Mouse (Mus musculus) CH12.LX (cell line): ENCODE measurements around the gene Dgcr2. TPM values are rescaled to one million over a fixed set of nuclear protein-coding genes. Genes with fewer than 3 reads are reported as not detected.

Source experiments
- DNase-seq: peaks from one replicate; pipeline ENCODE4 v3.0.0-alpha.2; 2013; ENCODE audit errors: extremely low read depth
- H3K27ac ChIP-seq: 2 replicates; pipeline ENCODE4 v1.5.1; 2012; ENCODE audit warnings: low read depth, mild to moderate bottlenecking, control low read depth, moderate library complexity; ENCODE audit not compliant: insufficient read depth
- H3K27me3 ChIP-seq: replicated peaks from 2 replicates; pipeline ENCODE3; 2012; ENCODE audit warnings: inconsistent platforms
- H3K36me3 ChIP-seq, 2 experiments: replicated peaks in 1 of 2; 2 replicates each; pipeline versions ENCODE3 to v1.6.1; 2012; ENCODE audit warnings: inconsistent platforms in 1 of 2, low read length in 1 of 2, mild to moderate bottlenecking in 1 of 2, mixed read lengths in 1 of 2, moderate library complexity in 1 of 2; ENCODE audit not compliant: control insufficient read depth in 1 of 2, insufficient read depth in 1 of 2
- H3K4me1 ChIP-seq, 2 experiments: 2 replicates each; pipeline ENCODE4 v1.6.1; 2012; ENCODE audit warnings: inconsistent platforms in 1 of 2, moderate library complexity in 1 of 2; ENCODE audit not compliant: insufficient read depth in 2 of 2, control insufficient read depth in 1 of 2
- H3K4me2 ChIP-seq: 2 replicates; pipeline ENCODE4 v1.6.1; 2012; ENCODE audit warnings: low read depth, mild to moderate bottlenecking, control low read depth; ENCODE audit not compliant: poor library complexity, insufficient read depth, severe bottlenecking
- H3K4me3 ChIP-seq, 3 experiments: fragments of 150-350 bp in 1 of 3; sonication (generic) in 1 of 3; replicated peaks in 1 of 3; 2 replicates each; pipeline versions ENCODE3 to v1.5.1; 2011 to 2012; ENCODE audit warnings: low read depth in 2 of 3, low read length in 2 of 3, mild to moderate bottlenecking in 2 of 3, moderate library complexity in 2 of 3, control low read depth in 1 of 3, improper control_type of control experiment in 1 of 3, inconsistent platforms in 1 of 3, mixed read lengths in 1 of 3; ENCODE audit not compliant: poor library complexity in 1 of 3
- H3K79me2 ChIP-seq: replicated peaks from 2 replicates; pipeline ENCODE4 v1.6.1; 2012; ENCODE audit warnings: mild to moderate bottlenecking, moderate library complexity; ENCODE audit not compliant: control insufficient read depth, poor library complexity, insufficient read depth, severe bottlenecking; ENCODE audit errors: extremely low read depth
- H3K9ac ChIP-seq: 2 replicates; pipeline ENCODE4 v1.6.1; 2012; ENCODE audit warnings: low read depth, mild to moderate bottlenecking, control low read depth, moderate library complexity; ENCODE audit not compliant: insufficient read depth
- H3K9me3 ChIP-seq: replicated peaks from 2 replicates; pipeline ENCODE3; 2012; ENCODE audit warnings: low read length, inconsistent platforms, mixed read lengths
- CHD1 ChIP-seq: IDR thresholded peaks from 2 replicates; pipeline ENCODE4 v1.6.1; 2012; ENCODE audit warnings: low read depth, low read length, improper control_type of control experiment, inconsistent platforms
- CHD2 ChIP-seq: IDR thresholded peaks from 2 replicates; pipeline ENCODE4 v1.6.1; 2011; ENCODE audit warnings: low read length, improper control_type of control experiment
- CTCF ChIP-seq, 2 experiments: IDR thresholded peaks in 1 of 2; conservative IDR thresholded peaks in 1 of 2; 2 replicates each; pipeline ENCODE4 v1.5.1; 2011 to 2012; ENCODE audit warnings: low read depth in 2 of 2, low read length in 2 of 2, improper control_type of control experiment in 1 of 2, inconsistent platforms in 1 of 2, mild to moderate bottlenecking in 1 of 2, moderate library complexity in 1 of 2
- EP300 ChIP-seq: IDR thresholded peaks from 2 replicates; pipeline ENCODE4 v1.6.1; 2011; ENCODE audit warnings: low read length, improper control_type of control experiment
- ETS1 ChIP-seq: conservative IDR thresholded peaks from 2 replicates; pipeline ENCODE4 v1.6.1; 2012; ENCODE audit warnings: low read depth, mild to moderate bottlenecking, inconsistent platforms, low read length, improper control_type of control experiment, moderate library complexity
- GABPA ChIP-seq: IDR thresholded peaks from 2 replicates; pipeline ENCODE4 v1.6.1; 2012; ENCODE audit warnings: low read depth, low read length, improper control_type of control experiment, inconsistent platforms; ENCODE audit not compliant: insufficient replicate concordance
- HCFC1 ChIP-seq: IDR thresholded peaks from 2 replicates; pipeline ENCODE4 v1.6.1; 2012; ENCODE audit warnings: low read depth, mild to moderate bottlenecking, inconsistent platforms, low read length, improper control_type of control experiment
- KAT2A ChIP-seq: IDR thresholded peaks from 2 replicates; pipeline ENCODE4 v1.6.1; 2012; ENCODE audit warnings: low read length, improper control_type of control experiment, inconsistent platforms; ENCODE audit not compliant: insufficient replicate concordance
- MAFK ChIP-seq: IDR thresholded peaks from 2 replicates; pipeline ENCODE4 v1.6.1; 2011; ENCODE audit warnings: low read length, improper control_type of control experiment; ENCODE audit not compliant: insufficient replicate concordance
- MAZ ChIP-seq: IDR thresholded peaks from 2 replicates; pipeline ENCODE4 v1.6.1; 2012; ENCODE audit warnings: low read depth, mild to moderate bottlenecking, inconsistent platforms, low read length, improper control_type of control experiment, moderate library complexity
- MEF2A ChIP-seq: IDR thresholded peaks from 2 replicates; pipeline ENCODE4 v1.6.1; 2014; ENCODE audit warnings: low read depth, mild to moderate bottlenecking, inconsistent platforms, low read length, improper control_type of control experiment, borderline replicate concordance
- MXI1 ChIP-seq: IDR thresholded peaks from 2 replicates; pipeline ENCODE4 v1.6.1; 2011; ENCODE audit warnings: mild to moderate bottlenecking, low read depth, low read length, improper control_type of control experiment
- NRF1 ChIP-seq: IDR thresholded peaks from 2 replicates; pipeline ENCODE4 v1.6.1; 2014; ENCODE audit warnings: low read depth, mild to moderate bottlenecking, inconsistent platforms, low read length, improper control_type of control experiment, moderate library complexity
- PAX5 ChIP-seq: IDR thresholded peaks from 2 replicates; pipeline ENCODE4 v1.6.1; 2012; ENCODE audit warnings: low read length, inconsistent platforms, mixed read lengths
- POLR2AphosphoS2 ChIP-seq: IDR thresholded peaks from 2 replicates; pipeline ENCODE4 v1.6.1; 2011; ENCODE audit warnings: low read depth, low read length, improper control_type of control experiment
- RCOR1 ChIP-seq: conservative IDR thresholded peaks from 2 replicates; pipeline ENCODE4 v1.6.1; 2012; ENCODE audit warnings: low read depth, mild to moderate bottlenecking, inconsistent platforms, low read length, improper control_type of control experiment
- SIN3A ChIP-seq: IDR thresholded peaks from 2 replicates; pipeline ENCODE4 v1.6.1; 2012; ENCODE audit warnings: low read length, improper control_type of control experiment, inconsistent platforms
- TBP ChIP-seq: conservative IDR thresholded peaks from 2 replicates; pipeline ENCODE4 v1.6.1; 2011; ENCODE audit warnings: low read depth, low read length, improper control_type of control experiment
- UBTF ChIP-seq: IDR thresholded peaks from 2 replicates; pipeline ENCODE4 v1.6.1; 2012; ENCODE audit warnings: low read depth, mild to moderate bottlenecking, inconsistent platforms, low read length, improper control_type of control experiment, moderate library complexity
- USF1 ChIP-seq: IDR thresholded peaks from 2 replicates; pipeline ENCODE4 v1.6.1; 2014; ENCODE audit warnings: low read depth, mild to moderate bottlenecking, inconsistent platforms, low read length, improper control_type of control experiment
- USF2 ChIP-seq: conservative IDR thresholded peaks from 2 replicates; pipeline ENCODE4 v1.6.1; 2011; ENCODE audit warnings: low read depth, low read length, improper control_type of control experiment
- ZMIZ1 ChIP-seq: IDR thresholded peaks from 2 replicates; pipeline ENCODE4 v1.6.1; 2012; ENCODE audit warnings: low read depth, mild to moderate bottlenecking, inconsistent platforms, low read length, improper control_type of control experiment
- ZNF384 ChIP-seq: IDR thresholded peaks from 2 replicates; pipeline ENCODE4 v1.6.1; 2012; ENCODE audit warnings: low read depth, low read length, improper control_type of control experiment, inconsistent platforms
- dilution Hi-C: fragments of 300-500 bp; cut with MboI; formaldehyde crosslinking; loops from 2 replicates; pipeline ENCODE4 v1.14.3; 2020; ENCODE audit warnings: low sequenced_read_pairs; ENCODE audit not compliant: extremely low pct_unique_long_range_greater_than_20kb, extremely low pct_ligation_motif_present
- in situ Hi-C: fragments of 300-500 bp; cut with MboI; formaldehyde crosslinking; loops from 3 replicates; pipeline ENCODE4 v1.14.3; 2019; ENCODE audit warnings: low sequenced_read_pairs, low pct_ligation_motif_present, low pct_unique_long_range_greater_than_20kb, mixed read lengths
- polyA plus RNA-seq: library from polyadenylated mRNA; unstranded; fragments of >175 nt; gene quantifications from 2 replicates; pipeline ENCODE4 v1.2.1, GENCODE M21; 2012; ENCODE audit warnings: low read depth; ENCODE audit not compliant: insufficient read length
- total RNA-seq, 2 experiments: library from RNA; depleted of rRNA; stranded (reverse); fragments of 300-350 nt in 1 of 2; fragments of >200 nt in 1 of 2; gene quantifications; 2 replicates each; pipeline ENCODE4 v1.2.3; 2012 to 2014

Gene Dgcr2
- total and polyA plus RNA-seq, 3 experiments = 41.5 to 54.8 (median 48.0) TPM

- no peak for TF ChIP-seq USF1
- no peak for TF ChIP-seq HCFC1
- no peak for TF ChIP-seq MAZ
- no peak for TF ChIP-seq SIN3A
- no peak for TF ChIP-seq ZMIZ1
- TF ChIP-seq CHD2 = no peak
- no peak for TF ChIP-seq UBTF
- no peak for TF ChIP-seq TBP
- TF ChIP-seq USF2 = no peak
- no peak for DNase-seq
- dilution Hi-C loops (no loop called here), in situ Hi-C loops (no loop called here)
- Histone ChIP-seq H3K9ac (no peak overlapping the region), H3K9me3 (peaks cover 24% of the 10 kb centered on the region), H3K4me1 (no peaks in the 10 kb centered on the region), H3K4me3 (no peak overlapping the region), H3K27me3 (peaks cover 44% of the 10 kb centered on the region), H3K4me2 (no peak overlapping the region), H3K27ac (no peak overlapping the region), H3K79me2 (no peaks in the 10 kb centered on the region), H3K36me3 (no peaks in the 10 kb centered on the region)
These were observed 95.9 kb downstream of the Dgcr2 start for GRCm38 (mm10) chr16:17802456-17802838.

GRCm38 (mm10) chr16:17801777-17802455, 96.4 kb downstream of the Dgcr2 start:
- in situ Hi-C loops = no loop called here
- no peaks in the 10 kb centered on the region for H3K4me1 ChIP-seq
- TF ChIP-seq CTCF (conservative IDR thresholded peaks at IDR 0.05 in 1 of 2, IDR thresholded peaks at IDR 0.05 in 1 of 2; ENCODE audit: low read depth in 2 of 2, low read length in 2 of 2) (no peak), NRF1 (no peak), MAFK (no peak), GABPA (no peak), KAT2A (no peak), USF2 (no peak), UBTF (no peak), EP300 (no peak), ZMIZ1 (no peak), MEF2A (no peak), ETS1 (no peak), ZNF384 (no peak), RCOR1 (no peak), POLR2AphosphoS2 (no peak), CHD1 (no peak), MXI1 (no peak), CHD2 (no peak), PAX5 (no peak)
- TF ChIP-seq, all 38 proteins: peak for 0
- H3K4me2 ChIP-seq = no peak overlapping the region
- H3K4me3 ChIP-seq = no peak overlapping the region
- dilution Hi-C loops = no loop called here
- DNase-seq = no peak
- peaks cover 44% of the 10 kb centered on the region for H3K27me3 ChIP-seq
- no peak overlapping the region for H3K9ac ChIP-seq
- H3K79me2 ChIP-seq = no peaks in the 10 kb centered on the region
- H3K9me3 ChIP-seq = peaks cover 24% of the 10 kb centered on the region
- H3K27ac ChIP-seq = no peak overlapping the region
- H3K36me3 ChIP-seq = no peaks in the 10 kb centered on the region
